Mouse (Mus musculus): ENCODE results near the gene Hrct1. TPM values are rescaled to one million over a fixed set of nuclear protein-coding genes. Genes with fewer than 3 reads are reported as not detected.

The Hrct1 gene
- total RNA-seq, 2 experiments from 2014 or later, result 1.9 to 2.7 TPM

DNA sequence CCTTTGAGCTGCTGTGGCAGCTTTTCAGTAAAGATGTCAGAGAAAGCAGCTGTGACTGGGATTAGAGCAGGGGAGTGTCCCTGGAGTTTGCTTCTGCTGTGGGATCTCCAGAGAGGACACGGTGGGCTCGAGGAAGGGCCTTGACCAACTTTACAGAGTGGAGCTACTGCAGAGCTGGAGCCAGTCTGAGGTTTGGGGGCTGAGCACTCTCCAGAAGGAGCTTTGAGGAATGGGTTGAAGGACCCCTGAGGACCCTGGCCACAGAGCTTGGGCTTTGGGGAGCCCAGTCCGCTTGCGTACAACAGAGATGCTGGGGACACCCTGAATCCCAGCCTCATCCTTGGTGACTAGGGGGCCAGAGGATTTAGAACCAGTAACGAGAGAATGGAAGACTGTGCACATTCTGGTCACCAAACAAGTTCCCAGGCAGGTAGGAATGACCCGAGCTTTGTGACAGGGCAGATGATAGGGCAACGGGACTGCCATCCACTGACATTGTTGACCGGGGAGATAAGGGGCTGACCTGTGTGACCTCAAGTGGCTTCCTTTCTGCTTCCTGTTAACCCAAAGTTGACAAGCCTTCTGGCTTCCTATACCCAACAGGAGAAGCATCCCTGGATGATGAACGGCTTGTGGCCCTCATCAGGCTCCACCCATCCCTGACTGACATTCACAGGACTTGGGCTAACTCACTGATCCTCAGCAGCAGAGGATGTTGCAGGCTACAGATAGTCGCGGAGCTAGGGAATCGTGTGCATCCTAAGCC is 577 bp upstream of the Hrct1 start:
- DNase-seq, result no peak
- intact Hi-C loops (cut with DNase I; ENCODE audit: low total_unique reads), result no loop called here

DNA sequence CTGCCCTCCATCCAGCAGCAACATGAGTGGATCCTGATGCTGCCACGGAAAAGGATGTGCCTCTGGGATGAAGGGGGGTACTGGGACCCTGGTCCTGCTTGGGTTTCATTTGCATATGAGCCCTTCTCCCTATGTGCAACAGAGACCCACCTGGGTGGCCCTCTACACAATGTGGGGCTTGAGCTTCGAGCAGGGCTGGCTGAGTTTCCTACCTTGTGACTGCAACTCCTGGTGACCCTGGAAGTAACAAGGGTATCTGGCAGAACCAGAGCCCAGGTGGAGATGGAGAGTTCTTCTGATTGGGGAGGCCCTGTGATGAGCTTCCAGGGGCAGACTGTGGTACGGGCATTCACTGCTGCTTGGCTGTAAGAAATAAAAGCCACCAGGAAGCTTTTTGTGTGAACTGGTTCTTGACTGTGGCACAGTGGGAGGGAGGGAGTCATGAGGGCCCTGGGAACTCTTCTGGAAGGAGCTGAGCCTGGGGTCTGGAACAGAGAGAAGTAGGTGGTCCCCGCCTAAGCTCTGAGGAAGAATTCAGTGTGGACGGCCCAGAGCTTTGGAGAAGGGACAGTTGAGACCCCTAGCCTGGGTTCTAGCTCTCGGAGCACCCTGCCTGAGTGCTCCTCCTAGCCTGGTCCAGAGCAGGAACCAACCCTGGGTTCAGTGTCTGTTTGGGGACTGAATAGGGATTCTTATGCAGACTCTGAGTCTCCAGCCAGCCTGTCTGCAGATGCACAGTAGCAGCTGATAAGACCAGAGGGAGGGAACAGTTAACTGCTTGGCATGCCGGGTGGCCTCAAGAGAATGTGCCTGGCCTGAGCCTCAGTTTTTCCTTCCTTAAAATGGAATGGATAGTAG is 959 bp downstream of the Hrct1 start:
- no peak for DNase-seq
- intact Hi-C loops (cut with DNase I; ENCODE audit: low total_unique reads), result no loop called here

DNA sequence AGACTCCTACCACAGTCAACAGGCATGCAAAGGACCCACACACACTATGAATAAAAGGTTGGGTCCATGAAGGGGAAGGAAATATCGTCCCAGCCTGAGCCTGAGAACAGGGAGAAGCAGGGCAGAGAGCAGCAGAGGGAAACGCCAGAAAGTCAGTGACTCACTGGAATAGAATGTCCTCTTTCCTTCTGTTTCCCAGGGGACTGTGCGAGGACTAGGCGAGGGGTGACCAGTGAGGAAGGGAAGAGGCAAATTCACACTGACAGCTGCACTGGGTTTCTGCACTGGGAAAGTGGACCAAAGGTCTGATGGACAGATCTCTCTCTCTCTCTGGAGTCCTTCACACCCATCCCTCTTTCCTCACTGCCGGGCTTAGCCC is 1.6 kb downstream of the Hrct1 start:
- intact Hi-C loops (cut with DNase I; ENCODE audit: low total_unique reads), result no loop called here

DNA sequence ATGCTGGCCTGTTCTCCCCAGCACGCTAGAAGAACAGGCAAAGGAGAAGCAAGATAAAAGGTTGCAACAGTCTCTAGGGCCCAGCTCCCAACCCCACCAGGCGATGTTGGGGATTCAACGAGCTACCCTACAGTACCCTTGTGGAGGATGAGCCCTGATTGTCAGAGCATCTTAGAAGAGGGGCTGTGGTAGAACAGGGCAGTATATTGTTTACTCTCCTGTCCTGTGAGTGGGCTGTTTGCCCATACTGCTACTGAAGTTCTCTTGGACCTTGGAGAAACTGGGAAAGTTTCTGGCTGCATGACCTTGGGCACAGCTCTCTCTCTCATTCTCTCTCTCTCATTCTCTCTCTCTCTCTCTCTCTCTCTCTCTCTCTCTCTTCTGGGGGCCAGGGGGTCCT is 2.1 kb downstream of the Hrct1 start:
- no peak for DNase-seq
- intact Hi-C loops (cut with DNase I; ENCODE audit: low total_unique reads), result no loop called here

More for the DNA sequence above, 1.6 kb downstream of the Hrct1 start:
- peak; percentile 63 for DNase-seq

DNA sequence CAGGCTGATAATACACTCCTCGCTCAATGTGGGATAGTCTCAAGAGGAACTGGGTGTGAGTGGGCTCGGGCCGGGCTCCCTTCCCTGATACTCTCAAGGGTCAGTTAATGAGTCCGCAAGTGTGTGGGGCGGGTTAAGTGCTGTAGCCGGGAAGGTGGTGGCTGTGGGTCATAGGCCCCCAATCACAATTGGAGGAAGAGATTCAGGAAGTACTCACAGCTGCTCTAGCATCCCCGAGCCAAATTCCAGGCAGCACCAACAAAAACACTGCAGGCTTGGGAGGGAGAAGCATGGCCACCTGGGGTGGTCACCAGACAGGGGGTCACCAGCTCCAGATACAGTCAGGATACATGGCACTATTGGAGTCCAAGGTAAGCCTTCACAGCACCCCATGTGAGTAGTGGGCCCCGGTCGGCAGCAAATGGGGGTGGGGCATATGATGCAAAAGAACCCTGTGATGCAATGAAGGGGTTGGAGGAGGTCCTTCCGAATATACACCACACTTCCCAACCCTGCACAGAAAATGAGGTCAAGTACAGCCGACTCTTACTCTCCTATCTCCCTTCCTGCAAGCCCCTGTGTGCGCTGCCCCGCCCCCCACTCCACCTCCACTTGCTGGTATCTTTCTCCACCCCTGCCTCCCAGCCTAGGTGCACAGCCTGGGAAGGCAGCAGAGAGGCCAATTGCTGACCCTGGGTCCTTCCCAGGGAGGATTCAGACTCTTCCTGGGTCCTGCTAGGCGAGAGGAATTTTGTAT is 3.0 kb downstream of the Hrct1 start, which contains the start of gene Spaar:
Spaar (plus strand) TSS at position 241 of the 757 bp plus-strand sequence.
- intact Hi-C loops (cut with DNase I; ENCODE audit: low total_unique reads), result no loop called here
- DNase-seq, result peak; percentile 69

DNA sequence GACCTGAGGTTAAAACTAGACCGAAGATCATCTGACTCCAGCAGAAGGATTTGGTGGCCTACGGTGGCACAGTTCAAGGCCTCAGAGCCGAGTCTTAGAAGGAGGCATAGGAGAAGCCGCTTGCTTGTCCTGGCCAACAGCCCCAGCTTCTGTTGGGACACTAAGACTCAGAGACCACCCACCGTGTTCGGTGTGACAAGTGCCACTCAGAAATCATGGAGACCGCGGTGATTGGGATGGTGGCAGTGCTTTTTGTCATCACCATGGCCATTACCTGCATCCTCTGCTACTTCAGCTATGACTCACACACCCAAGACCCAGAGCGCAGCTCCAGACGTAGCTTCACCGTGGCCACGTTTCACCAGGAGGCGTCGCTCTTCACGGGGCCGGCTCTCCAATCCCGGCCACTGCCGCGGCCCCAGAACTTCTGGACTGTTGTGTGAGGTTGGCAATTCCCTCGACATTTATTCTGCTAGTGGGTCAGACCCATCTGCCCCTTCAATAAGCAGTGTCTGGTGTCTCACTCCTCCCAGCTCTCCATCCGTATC is 3.8 kb downstream of the Hrct1 start:
- intact Hi-C loops (cut with DNase I; ENCODE audit: low total_unique reads), result no loop called here
- DNase-seq, result no peak

DNA sequence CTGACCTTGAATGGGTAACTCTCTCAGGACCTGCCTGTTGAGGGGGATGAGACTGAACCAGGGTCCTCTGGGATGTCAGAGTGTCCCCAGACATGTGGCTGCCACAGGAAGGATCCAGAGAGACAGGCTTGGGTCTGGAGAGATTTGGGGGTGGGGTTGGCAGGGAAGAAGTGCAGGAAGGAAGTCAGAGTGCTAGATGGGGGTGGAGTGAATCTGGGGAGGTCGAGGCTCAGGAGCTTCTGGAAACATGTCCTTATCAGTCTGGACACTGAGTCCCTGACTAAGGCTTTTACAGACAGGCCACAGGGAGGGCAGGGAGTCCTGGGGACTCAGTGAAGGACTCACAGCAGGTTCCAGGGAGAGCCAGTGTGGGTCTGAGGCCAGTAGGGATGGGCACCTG is 5.2 kb downstream of the Hrct1 start:
- no peak for DNase-seq
- intact Hi-C loops (cut with DNase I; ENCODE audit: low total_unique reads), result no loop called here

DNA sequence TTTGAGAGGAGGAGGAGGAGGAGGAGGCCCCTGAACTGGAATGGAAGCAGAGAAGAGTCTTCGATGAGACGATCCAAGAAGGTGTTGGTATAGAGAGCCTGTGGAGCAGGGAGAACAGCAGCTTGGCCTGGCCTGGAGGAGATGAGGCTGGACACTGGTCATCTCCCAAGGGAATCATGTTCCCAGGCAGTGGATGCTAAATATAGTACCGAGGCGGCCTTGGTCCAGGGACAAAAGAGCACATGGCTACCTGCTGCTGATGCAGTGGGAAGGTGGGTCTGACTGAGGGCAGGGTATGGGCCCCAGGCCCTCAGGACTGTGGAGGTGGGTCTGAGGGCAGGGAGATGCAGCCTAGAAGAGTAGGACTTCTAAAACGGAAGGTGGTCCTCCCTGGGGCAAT is 6.2 kb downstream of the Hrct1 start:
- peak; percentile 41 for DNase-seq
- intact Hi-C loops (cut with DNase I; ENCODE audit: low total_unique reads), result no loop called here

DNA sequence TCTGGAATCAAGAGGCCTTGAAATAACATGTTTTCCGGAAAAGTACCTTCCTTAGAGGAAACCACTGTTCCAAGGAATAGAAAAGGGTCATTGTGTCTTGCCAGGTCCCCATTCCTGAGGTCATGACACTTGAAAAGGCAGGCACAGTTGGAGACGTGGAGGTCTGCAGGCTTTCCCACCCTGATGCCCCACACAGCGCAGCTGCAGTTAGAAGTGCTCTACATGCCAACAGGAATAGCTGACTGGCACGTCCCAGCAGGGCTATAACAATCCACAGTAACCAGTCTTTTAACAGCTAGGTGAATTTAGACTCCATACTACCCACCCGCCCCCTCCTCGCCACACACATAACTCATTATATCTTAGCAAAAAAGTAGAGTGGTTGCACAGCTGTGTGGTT is 10.2 kb downstream of the Hrct1 start:
- intact Hi-C loops (cut with DNase I; ENCODE audit: low total_unique reads), result no loop called here
- DNase-seq, result no peak

DNA sequence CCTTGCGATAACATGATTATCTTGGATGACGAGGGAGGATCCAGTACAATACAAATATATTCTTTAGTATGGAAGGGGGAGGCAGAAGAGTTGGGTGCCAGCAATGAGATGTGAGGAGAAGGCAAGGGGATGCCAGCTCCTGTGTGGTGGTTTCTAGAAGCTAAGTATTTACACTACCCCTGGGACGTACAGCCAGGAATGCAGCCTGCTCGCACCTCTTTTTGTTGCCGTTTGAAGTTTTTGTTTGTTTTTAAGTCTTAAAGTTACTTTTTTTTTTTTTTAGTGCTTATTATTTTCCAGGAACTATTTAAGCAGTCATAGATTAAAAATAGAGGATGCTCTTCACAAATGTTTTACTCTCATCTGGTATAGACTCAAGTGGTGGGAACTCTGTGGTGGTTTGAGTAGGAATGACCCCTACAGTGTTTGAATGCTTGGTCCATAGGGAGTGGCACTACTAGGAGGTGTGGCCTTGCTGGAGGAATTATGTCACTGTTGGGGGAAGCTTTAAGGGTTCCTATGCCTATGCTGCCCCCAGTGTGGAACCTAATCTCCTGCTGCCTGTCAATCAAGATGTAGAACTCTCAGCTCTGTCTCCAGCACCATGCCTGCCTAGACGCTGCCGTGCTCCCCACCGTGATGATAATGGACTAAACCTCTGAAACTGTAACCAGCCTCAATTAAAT is 12.1 kb downstream of the Hrct1 start:
- DNase-seq, result no peak
- intact Hi-C loops (cut with DNase I; ENCODE audit: low total_unique reads), result no loop called here

DNA sequence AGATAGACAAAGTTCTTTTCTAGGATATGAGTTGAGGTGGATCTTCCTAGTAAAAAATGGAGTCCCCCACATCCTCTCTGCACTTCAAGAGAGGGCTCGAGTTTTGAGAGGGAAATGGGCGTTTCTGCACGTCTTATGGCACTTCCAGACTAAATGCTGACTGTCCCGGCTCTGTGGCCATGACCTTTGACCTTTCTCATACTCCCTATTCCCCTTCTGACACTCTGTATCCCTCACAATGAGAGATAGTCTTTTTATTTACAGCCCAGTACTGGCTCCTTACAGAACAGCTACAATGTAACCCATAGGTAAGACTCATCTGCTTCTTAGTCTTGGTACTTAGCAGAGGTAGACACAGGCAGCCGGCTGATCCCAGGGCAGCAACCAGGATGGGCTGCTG is 14.5 kb downstream of the Hrct1 start:
- intact Hi-C loops (cut with DNase I; ENCODE audit: low total_unique reads), result no loop called here
- no peak for DNase-seq

DNA sequence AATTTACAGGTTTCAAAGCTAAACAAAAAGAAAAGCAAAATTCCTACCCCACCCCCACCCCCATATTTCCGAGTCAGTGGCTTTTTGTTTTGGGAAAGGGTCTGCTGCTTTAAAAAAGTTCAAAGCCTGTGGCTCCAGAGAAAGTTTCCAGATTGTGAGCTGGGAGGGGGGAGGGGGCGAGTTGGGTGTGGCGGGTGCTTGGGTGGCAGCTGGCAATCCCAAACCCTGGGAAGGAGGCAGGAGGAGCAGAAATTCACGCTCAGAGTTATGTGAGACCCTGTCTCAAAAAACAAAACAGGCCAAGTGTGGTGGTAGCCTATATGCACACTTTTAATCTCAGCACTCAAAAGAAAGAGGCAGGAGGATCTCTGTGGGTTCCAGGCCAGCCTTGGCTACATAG is 15.6 kb downstream of the Hrct1 start:
- intact Hi-C loops (cut with DNase I; ENCODE audit: low total_unique reads), result no loop called here
- no peak for DNase-seq

DNA sequence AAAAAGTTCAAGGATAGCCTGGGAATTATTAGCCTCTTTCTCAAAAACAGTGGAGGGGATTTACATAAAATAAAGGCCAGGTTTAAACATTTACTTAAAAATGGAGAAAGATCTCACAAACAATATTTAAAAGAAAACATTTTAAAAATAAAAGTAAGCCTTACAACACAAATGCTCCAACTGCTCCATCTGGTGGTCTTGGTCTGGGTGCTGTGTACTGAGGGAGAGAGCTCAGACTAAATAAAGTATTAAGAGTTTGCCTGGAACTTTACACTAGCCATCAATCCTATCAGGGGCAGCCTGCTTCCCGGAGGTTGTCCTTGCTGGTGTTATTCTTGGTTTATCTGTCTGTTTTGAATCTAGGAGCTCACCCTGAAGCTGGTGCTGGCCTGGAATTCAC is 16.1 kb downstream of the Hrct1 start:
- DNase-seq, result no peak
- intact Hi-C loops (cut with DNase I; ENCODE audit: low total_unique reads), result no loop called here

DNA sequence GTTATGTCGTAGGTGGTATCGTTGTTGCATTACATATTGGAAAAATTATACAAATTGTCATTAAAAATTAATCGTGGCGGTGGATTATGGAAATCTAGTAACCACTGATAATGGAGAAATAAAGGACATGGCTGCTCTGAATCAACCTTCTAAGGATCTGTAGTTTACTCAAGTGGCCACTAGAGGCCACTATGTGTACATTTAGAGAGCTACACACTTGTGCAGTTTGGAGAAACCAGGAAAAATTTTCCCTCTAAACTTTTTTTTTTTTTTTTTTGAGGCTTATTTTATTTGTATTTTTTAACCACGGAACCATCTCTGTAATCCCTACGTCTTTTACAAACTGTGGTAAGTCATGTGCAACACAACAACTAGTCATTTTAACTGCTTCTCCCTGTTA is 18.2 kb downstream of the Hrct1 start:
- intact Hi-C loops (cut with DNase I; ENCODE audit: low total_unique reads), result no loop called here
- DNase-seq, result no peak

DNA sequence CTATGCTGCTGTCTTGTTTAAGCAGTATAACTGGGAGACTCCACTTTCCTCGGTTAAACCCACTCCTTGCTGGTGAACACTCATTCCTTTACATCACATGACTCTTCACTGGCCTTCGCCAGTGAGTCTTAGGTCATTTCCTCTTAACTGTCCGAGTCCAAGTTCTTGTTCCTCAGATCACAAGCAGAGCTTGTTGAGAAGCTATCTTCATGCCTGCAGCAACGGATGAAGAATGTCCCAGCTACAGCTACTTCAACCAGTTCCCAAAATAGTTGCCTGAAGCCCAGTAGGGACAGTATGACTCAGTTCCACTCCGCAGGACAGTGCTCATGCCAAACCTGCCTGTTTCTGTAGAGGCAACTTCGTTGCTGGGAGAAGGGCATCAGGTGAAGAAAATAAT is 30.2 kb downstream of the Hrct1 start:
- DNase-seq, result no peak
- intact Hi-C loops (cut with DNase I; ENCODE audit: low total_unique reads), result no loop called here

DNA sequence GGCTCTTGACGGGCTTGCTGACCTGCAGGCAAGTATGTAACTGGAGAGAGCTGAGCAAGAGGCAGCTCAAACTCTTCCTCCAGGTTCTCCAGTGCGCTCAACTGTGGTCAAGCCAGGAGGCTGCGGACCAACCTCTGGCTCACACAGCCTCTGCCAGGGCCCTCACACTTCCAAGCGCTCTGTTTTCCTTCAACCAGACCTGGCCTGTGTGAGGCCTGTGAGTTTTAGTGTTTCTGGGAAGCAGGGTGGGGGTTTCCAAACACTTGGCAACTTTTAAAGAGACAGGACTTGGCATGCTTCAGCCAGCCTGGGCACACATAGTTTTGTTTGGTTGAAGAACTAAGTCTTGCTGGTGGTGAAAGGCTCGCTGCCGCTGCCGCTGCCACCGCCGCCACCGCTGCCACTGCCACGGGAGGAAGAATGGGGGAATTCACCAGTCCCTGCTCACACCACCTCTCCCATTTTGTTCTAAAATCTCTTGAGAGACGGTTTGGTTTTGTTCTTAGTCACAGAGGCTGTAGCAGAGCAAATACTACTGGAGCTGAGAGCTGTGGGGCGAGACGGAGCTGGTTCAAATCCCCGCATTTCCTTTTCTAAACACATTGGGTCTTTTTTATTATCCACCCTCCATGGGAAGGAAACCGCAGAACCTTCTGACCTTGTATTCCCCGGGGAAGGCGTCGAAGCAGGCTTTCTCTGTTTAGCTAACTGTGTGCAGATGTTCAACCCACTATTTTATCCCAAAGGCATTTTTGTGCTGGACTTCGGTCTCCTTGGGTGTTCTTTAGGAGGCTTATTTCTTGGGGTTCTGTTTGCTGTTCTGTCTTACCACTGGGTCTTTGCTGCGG is 32.8 kb downstream of the Hrct1 start:
- intact Hi-C loops (cut with DNase I; ENCODE audit: low total_unique reads), result loop anchor here (5.0 kb wide), 1 partner anchor 103 kb away; no protein-coding TSS in a partner anchor
- no peak for DNase-seq

DNA sequence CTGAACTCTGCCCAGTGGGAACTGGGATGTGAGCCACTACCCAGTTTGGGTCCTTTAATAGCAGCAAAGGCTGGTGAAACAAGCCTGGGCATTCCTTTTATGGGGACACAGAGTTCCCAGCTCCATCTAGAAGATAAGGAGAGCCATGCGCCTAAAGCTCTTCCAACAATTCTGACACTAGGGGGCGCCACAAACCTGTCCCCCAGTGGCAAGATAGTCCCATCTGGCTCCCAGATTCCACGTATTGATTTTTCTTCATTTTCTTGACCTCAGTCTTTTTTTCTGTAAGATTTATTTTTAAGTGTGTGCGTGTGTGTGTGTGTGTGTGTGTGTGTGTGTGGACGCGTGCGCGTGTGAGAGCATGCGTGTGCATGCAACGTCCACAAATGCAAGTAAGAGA is 33.5 kb downstream of the Hrct1 start:
- peak; percentile 32 for DNase-seq
- intact Hi-C loops (cut with DNase I; ENCODE audit: low total_unique reads), result loop anchor here (5.0 kb wide), 1 partner anchor 102 kb away; no protein-coding TSS in a partner anchor

DNA sequence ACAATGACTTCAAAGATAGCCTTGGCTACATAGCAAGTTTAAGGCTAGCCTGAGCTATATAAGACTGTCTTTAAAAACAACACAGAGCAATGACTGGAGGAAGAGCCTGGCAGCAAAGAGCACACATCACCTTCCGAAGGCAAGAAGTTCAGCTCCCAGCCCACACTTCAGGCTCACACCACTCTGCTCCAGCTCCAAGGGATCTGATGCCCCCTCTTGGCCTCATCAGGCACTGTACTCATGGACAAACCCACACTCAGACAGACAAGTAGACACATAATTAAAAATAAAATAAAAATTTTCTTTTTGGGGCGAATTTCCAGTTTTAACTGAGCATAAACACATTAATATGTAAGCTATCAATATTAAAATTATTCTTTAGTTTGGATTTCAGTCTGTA is 34.3 kb downstream of the Hrct1 start:
- no peak for DNase-seq
- intact Hi-C loops (cut with DNase I; ENCODE audit: low total_unique reads), result loop anchor here (5.0 kb wide), 1 partner anchor 101 kb away; no protein-coding TSS in a partner anchor

Measured in gastrocnemius, postnatal 14 days (tissue).